Mouse (Mus musculus): ENCODE measurements around the gene Gm14226.
"Not testable (repeated sequence)": the region's sequence is repeated elsewhere in the genome, so short reads cannot be mapped to it uniquely, and the experiment has no call there.

GRCm38 (mm10) chr2:155020247-155020826 is 2.3 kb downstream of the Gm14226 start:
- TF ChIP-seq EP300, CTCF (IDR thresholded peaks at IDR 0.05): not testable (repeated sequence)
